Mouse (Mus musculus) fat pad, adult 2 months (tissue): ENCODE data around the gene Pmch.

Experiments used
- DNase-seq: peaks from one replicate; pipeline ENCODE4 v3.0.0-alpha.2; 2011; ENCODE audit warnings: low read depth, low spot score; ENCODE audit errors: extremely low read depth

Gene Pmch

DNA sequence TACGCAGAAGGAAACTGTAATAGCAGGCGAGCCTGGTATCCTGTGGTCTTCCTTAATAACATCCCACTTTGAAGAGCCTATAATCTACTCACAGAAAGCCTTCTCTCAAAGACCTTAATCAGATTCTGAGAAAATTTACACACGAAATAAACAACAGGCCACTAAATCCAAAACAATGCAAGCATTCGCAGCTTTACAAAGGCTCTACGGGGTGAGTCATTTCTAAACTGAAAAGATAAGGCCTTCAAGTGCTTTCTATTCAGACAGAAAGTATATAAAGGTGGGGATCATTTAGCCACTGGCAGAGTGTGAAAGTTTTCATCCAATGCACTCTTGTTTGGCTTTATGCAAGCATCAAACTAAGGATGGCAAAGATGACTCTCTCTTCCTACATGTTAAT, at the start of gene Pmch:
TSS of gene Pmch (plus strand) at position 301 of the 400 bp plus-strand sequence.
- no peak for DNase-seq

DNA sequence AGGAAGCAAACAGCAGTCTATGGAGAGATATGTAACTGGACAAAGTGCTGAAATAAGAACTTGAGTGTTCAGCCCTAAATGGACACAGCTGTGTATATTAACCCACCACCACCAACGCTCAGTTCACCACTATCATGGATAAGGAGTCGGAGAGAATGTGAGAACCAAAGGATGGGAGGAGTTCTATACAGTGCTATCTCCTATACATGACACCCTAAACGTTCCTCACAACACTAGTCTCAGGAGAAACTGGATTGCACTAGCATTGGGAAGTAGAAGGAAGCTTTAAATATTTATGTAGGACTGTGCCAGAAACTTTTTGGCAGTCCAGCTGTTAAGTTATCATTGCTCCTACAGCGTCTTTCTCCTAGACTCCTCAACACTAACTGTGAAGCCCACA, 46.6 kb upstream of the Pmch start:
- DNase-seq = no peak

DNA sequence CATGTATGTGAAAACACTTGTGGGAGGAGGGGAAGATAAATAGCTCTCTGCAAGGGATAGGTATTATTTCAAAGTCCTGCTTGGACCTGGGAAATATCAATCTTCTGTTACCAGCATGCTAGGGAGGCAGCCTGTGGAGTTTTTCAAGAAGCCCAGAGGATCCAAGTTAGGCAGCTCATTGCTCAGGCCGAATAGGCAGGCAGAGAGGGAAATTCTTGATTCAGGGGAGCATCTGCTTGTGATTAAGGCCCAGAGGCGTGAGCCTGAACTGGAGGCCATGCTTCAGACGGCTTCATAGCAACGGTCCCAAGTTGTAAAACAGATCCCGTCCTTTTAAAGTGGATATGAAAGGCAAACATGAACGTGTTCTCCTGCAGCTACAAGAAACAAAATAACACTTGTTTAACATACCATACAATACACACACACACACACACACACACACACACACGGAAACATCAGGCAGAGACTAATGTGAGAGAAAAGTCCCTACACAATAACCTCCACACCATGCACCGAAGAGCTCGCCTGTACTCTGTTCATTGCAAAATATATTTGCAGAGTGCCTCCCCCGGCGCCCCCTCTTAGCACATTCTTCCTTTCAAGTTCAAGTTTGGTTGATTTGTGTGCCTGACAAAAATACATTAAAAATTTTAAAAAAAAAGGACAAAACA, 44.6 kb upstream of the Pmch start:
- DNase-seq = no peak

DNA sequence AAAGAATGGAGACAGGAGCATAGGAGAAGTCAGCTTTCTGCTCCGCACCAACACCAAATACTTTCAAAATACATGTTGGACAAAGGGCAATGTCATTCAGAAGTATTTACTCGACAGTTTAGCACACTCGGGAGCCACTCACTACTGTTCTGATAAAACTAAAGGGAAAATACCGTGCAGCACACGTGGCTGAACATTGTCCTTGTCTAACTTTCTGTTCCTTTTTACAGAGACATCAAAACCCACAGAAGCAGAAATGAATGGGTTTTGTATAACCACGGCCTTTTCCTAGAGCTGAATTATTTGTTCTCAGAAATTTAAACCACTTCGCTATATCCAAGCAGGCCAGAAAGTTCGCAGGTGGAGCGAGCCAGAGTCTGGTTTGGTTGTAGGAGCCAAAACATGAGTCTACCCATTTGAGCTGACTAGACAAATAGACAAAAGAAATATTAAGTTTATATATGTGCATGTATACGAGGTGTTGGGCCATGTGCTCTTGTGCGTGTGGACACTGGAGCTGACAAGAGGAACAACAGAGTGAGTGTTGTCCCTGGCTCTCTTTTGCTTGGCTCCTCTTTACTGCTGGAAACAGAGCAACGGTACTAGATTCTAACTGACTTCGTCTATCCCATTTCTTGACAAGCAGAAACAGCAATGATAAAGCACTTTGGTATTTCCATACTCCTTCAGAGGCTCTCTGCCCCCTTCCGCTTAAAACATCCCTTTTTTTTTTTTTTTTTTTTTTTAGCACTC, 36.5 kb upstream of the Pmch start:
- no peak for DNase-seq

DNA sequence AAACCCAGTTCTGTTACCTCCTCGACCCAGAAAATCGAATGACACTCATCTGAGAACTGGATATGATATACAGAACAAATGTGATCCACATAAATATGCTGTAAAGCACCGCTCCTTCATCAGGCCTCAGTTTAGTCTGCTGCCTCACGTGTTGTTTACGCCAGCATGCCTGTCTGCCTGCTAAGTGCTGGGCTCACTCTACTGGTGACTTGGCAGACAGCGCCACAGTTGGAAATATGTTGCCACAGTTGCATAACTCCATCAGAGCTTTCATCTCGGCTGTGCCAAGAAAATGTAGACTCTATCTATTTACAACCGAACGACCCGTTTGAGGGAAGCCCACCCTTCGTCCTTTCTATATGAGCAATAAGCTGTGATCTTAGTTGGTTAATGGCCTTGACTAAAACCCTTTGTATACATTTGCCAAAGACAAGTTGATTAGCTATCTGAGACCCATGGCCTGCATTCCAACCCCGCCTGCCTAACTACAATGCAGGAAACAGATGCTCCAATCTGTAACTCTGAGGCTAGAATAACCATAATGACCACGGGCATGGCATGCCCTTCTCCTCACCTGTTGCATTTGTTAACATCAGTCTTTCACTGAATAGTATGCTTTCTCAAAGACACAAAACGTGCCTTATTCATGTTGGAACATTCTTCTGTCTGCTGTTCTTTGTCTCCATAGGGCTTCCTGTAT, 33.8 kb upstream of the Pmch start:
- peak; percentile 18 for DNase-seq

DNA sequence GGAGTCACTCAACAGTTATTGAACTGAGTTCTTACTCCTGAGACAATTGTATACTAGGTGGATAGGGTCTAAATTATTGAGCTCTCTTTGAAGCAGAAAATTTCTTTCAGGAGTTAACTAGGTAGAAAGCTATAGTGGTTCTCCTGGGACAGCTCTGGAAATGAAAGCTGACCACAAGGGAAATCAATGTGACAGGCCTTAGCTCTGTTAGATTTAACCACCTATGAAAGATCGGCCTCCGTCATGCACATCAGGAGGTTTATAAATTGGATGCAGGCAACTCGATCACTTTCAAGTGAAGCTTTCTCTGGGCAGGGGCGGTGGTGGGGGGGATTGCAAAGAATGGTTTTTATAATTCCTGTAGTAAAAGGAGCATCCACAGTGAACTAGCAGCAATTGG, 27.4 kb upstream of the Pmch start:
- DNase-seq = no peak

DNA sequence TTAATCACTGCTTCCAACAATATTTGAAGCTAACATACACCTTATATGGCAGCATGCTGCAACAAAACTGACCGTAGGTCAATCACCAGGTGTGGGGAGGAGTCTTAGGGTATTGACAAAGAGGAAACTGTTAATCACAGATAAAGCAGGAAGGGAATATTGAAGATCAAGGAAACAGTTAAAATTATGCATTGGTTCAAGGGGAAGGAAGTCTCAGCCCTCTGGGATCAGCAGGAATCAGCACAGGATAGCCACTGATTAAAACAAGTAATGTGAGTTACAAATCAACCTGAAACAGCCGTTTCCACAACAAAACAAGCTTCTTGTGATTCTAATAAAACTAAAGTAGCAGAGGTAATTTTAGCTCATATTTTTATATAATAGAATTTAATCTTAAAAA, 26.0 kb upstream of the Pmch start:
- DNase-seq = no peak

DNA sequence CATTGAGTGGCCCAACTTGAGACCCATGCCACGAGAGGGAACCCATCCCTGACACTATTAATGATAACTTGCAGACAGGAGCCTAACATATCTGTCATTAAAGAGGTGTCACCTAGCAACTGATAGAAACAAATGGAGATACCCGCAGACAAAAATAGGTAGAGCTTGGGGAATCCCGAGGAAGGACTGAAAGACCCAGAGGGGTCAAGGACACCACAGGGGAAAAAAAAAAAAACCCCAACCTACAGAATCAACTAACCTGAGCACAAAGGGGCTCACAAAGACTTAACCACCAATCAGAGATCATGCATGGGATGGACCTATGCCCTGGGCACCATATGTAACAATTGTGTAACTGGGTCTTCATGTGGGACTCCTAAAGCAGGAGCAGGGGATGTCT, 23.5 kb upstream of the Pmch start:
- no peak for DNase-seq

DNA sequence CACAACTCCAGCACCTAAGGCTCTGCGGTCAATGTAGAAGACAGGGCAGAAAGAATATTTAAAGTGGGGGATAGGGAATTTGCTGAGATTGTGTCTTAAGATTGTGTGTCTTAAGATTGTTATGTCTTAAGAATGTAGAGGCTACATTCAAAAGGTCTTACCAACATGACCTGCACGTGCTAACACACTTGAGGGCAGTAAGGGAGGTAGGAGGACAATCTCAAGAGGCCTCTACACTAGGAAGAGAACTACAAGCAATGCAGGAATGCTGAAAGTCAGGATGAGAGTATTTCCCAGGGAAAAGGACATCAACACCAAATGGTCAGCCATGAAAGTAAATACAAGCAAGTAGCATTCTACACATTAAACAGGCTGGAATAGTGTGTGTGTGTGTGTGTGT, 15.3 kb downstream of the Pmch start:
- DNase-seq = no peak

DNA sequence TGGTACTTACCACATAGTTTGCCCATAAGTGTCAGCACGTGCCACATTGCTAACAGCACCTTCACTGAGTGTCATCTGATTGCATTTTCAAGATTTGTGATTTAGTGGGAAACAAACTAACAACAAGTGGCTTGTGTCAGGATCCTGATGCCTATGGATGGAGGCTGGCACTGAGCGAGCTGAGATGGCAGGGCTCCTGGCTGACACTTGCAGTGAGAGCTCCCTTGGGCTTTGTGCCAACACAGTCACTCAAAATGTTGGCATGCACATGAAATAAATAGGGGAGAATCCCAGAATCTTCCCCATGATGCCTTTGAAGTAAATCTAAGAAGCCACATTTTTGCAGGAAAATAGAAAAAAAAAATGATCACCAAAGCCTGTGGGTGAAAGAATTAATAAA, 22.4 kb downstream of the Pmch start:
- DNase-seq = no peak

DNA sequence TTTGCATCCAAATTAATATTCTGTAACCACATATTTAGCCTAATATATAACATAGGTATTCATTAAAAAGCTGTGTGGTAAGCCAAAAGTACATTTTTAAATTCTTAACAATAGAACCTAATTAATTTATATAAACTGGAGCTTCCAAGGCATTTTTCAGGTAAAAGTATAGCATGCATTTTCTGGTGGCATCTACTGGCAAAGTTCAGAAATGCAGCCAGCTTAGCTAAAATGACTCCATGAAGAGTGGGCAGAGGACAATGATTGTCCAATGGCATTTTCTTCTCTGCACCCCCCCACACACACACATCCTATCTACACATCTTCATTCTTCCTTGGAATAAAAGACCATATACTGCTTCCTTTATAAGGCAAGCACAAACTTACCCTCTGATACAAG, 28.8 kb downstream of the Pmch start:
- DNase-seq = no peak

DNA sequence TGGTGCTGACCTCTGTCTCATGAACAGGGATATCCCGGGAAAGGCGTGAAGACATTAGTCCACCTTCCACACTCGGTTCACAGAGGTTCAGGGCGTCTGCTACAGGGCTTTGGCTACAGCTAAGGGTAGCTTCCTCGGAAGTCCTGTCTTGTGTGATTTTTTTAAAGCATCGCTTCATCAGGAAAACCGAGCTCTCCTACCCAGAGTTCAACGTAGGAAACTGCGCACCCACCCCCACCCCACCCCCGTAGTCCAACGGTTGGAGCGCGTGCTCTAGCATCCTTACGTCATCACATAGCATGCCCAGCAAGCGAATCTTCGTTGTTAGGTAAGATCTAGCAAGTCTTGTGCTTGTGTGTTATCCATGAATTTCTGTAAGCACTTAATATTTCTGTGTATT, 44.8 kb downstream of the Pmch start:
- DNase-seq = no peak
